Mouse (Mus musculus) c-Kit-positive CD71-negative TER-119-negative erythroid progenitor cells, embryonic 14.5 days (primary cell): ENCODE measurements around the gene Slc34a2.

Experiments
- DNase-seq: peaks from one replicate; pipeline ENCODE4 v3.0.0-alpha.2; 2013; ENCODE audit warnings: low read depth

The Slc34a2 gene

GRCm38 (mm10) chr5:53025276-53025973, 12.5 kb upstream of the Slc34a2 start:
- DNase-seq, result no peak

DNA sequence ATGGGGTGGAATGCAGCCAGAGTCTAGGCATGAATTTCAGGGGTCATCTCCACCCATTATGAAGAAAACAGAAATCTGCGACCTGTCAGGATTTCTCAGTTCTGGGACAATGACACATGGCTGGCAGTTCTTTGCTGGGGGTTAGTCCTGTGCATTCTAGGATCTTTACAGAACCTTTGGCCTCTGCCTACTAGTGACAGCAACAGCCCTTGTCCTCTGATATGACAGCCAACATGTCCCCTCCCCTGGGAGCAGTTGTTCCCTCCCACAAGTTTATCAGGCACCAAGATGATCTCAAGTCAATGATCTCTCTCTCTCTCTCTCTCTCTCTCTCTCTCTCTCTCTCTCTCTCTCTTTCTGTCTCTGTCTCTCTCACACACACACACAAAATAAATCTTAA, 6.5 kb upstream of the Slc34a2 start:
- DNase-seq, result no peak

DNA sequence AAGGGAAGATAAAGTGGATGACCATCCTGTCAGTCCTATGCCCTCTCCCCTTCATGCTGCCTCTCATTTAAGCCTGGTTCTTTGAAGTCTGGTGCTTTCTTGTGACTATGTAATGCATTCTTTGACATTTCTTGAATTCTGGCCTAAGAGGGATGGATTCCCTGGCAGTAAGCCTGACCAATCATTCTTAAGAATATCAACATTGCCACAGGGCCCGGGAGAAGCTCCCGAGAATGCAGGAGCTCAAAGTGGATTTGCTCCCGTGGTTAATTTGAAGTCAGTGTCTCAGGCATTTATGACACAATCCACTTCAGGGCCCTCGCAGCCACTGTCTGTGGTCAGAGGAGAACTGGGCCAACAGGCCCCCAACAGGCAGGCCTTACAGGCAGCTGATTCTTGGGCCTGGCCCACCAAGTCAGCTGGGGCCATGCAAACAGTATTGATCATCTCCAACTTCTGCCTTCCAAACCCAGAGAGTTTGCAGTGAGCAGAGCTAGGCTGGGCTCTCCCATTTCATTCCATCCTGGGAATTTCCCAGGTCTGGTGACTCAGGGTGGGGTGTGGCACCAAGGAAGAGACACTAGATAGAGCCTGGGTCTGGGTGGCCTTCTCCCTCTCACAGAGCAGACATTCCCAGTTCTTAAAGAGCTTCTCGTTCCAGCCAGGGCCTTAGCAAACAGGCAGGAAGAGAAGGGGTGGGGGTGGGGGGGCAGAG, 4.3 kb downstream of the Slc34a2 start:
- DNase-seq, result no peak

GRCm38 (mm10) chr5:53042771-53043371, 5.0 kb downstream of the Slc34a2 start:
- DNase-seq, result no peak

DNA sequence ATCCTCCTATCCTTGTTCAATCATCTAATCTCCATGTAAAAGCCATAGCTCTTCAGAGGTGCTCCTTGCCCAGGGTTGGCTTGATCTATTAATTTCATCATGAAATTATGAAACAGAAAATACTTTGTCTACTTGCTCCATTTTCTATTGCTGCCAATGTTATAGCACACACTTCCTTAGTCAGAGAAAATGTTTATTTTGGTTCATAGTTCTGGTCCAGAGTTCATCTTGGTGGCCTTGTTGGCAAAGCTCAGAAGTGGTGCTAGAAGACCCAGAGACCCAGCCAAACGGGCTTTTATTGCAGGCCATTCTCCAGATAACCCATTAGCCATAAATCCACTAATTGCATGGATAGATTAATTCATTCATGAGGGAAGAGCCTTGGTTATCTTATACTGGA, 5.8 kb downstream of the Slc34a2 start:
- no peak for DNase-seq

DNA sequence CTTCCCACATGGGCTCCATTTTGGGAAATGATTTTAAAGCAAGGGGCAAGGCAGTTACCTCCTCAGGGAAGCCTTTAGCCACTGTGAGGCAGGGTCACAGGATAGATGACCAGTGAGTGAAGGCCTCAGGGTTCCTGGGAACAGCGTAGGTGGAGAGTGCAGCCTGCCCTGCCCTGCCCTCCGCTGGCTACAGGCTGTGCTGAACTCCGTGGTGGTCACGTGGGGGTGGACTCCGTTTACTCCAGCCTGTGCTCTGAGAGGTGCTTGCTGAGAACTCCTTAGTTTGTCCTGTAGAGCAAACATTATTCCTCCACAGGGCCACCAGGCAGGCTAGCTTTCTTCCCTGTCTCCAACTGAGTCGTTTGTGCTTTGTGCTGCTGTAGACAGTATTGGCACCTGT, 10.1 kb downstream of the Slc34a2 start:
- no peak for DNase-seq

DNA sequence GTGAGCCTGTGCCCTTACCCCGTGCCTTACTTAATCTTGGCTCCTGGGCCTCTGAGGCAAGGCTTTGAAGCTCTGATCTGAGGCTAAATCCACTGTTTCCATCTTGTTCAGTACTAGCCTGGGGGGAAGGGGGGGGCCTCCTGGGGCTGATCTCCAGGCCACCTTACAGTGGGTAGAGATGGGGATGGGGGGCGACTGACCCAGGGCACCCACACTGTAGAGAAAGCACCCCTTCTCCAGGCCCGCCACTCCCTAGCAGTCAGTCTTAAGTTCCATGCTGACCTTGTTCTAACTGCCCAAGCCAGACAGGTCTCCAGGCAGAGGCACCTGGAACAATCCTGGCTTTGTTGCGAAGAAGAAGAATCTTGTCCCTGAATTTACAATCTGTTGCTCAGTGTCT, 10.7 kb downstream of the Slc34a2 start:
- DNase-seq, result no peak

GRCm38 (mm10) chr5:53049046-53049445, 11.2 kb downstream of the Slc34a2 start:
- DNase-seq, result no peak

- no peak for DNase-seq
These were observed 13.1 kb downstream of the Slc34a2 start for GRCm38 (mm10) chr5:53050963-53051362.

GRCm38 (mm10) chr5:53053246-53053645, 15.4 kb downstream of the Slc34a2 start:
- DNase-seq, result no peak

DNA sequence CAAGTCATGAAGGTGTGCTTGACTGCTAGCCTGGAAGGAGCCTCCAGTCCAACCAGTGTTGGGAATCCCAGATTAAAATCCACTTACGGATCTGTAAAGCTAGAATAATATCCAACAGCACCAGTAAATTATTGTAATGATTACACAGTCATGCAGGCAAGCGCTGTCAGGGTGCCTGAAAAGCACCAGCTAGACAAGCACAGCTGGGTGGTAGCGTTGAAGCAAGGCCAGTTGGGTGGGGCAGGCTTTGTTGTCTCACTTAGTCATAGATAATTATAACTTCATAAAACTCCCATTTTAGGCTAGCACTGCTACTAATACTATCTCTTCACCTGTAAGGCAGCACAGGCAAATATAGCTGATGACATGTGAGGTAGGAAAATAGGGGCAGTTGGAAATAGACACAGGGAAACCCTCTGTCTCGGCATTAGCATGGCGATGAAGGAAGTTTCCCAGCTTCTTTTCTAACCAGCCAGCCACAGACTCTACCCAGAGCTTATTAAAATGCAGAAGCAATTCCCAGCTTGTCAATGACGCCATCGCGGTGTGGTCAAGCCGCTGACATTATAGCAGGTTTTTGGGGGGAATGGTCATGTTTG, 23.8 kb downstream of the Slc34a2 start:
- DNase-seq, result no peak

DNA sequence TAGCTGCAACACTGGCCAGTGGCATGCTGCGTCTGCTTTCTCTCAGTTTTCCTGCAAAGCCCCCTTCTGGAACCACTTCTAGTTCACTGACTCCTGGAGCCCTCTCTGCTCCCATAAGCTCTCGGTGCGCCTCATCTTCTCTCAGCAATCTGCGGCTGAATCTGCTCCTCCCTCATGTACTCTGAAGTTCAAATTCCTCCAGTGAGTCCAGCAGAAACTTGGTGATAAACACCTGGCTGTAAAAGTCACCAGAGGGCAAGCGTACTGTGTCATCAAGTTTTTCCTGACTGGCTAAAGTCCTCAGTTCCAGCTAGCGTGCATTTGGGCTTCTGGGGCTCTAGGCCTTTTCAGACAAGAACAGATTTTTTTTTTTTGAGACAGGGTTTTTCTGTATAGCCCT, 36.7 kb downstream of the Slc34a2 start:
- DNase-seq, result no peak

DNA sequence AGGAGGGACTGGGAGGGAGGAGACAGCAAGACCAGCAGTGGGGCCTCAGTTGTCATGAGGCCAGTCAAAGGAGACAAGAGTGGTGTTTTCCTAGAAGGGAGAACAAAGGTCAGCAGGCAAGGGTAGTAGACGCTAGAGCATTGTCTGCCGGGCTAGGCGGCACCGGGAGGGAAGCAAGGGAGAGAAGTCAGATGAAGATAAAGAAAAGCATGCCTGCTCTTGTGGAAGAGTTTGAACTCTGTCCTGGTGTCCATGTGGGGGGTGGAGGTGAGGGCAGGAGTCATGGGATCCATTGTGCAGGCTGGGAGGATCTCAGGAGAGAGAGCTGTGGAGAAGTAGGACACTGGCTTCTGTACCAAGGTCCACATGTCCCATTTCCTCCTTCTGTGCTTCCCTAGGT, 40.6 kb downstream of the Slc34a2 start:
- DNase-seq, result no peak

GRCm38 (mm10) chr5:53087452-53087851, 49.6 kb downstream of the Slc34a2 start:
- no peak for DNase-seq

GRCm38 (mm10) chr5:53091331-53091730, 53.5 kb downstream of the Slc34a2 start:
- no peak for DNase-seq

GRCm38 (mm10) chr5:53101848-53102473, 64.1 kb downstream of the Slc34a2 start:
- no peak for DNase-seq

DNA sequence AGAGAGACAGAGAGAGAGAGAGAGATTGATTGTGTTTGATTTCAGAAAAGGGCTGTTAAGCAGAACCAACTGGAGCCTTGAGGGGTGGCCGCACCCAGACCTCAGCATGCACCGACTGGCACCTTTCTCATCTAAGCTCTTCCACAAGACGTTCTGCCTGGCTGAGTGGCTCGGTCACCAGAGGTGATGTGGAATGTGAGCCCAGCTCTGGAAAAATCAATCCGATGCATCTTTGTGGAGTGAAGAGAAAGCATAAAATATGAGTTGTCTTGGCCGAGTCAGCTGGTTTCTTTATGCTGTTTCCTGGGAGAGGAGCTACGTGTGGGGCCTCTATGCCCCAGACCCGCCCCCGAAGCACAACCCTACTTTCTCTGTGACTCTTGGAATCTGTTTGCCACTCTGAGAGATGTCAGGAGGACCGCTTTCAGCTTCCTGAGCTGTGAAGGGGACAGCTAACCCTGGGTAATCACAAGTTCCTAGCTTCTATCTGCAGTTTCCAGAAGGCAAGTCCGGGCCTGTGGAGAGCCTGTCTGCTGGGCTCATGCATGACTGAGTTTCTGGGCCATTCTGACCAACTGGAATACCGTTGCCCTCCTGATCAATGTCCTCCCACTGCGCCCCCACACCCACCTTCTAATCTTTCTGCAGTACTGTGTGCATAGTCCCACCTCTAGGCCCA, 66.4 kb downstream of the Slc34a2 start:
- no peak for DNase-seq

DNA sequence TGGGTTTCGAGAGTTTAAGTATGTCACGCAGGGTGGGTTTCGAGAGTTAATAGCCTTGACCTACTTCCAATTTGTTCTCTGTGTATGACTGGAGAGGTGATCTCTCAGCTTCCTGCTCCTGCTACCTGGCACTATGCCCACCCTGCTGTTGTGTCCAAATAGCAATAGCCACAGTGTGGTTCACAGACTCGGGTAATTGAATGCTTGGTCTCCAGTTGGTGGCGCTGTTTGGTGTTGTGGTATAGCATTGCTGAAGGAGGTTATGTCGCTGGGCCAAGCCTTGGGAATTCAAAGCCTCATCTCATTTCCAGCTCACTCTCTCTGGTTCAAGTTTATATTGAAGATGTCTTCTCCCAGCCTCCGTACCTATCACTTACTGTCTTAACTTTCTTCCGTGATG, 67.8 kb downstream of the Slc34a2 start:
- DNase-seq, result no peak

GRCm38 (mm10) chr5:53106125-53106524, 68.2 kb downstream of the Slc34a2 start:
- DNase-seq, result no peak

- no peak for DNase-seq
These were observed 68.8 kb downstream of the Slc34a2 start for GRCm38 (mm10) chr5:53106731-53107130.

DNA sequence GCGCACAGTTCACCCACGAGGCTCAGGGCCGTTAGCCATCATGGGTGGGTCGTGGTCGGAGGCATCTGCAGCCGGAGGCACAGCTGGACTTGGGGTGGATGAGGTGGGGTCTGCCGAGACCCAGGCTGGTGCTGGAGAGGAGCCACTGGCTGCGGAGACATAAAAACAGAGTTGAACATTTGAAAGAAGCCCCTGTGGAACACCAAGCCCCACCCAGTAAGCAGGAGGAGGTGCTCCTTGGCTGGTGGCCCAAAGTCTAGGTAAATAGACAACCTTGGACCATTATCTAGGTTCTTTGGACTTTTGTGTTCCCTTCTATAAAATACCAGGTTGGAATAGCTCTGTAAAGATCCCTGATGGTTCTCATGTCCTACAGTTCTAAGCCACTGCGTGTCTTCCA, 70.1 kb downstream of the Slc34a2 start:
- DNase-seq, result no peak

- no peak for DNase-seq
These were observed 70.8 kb downstream of the Slc34a2 start for GRCm38 (mm10) chr5:53108668-53109067.
